ENCODE assay signal across 21 mouse cellular contexts in the genomic region with DNA sequence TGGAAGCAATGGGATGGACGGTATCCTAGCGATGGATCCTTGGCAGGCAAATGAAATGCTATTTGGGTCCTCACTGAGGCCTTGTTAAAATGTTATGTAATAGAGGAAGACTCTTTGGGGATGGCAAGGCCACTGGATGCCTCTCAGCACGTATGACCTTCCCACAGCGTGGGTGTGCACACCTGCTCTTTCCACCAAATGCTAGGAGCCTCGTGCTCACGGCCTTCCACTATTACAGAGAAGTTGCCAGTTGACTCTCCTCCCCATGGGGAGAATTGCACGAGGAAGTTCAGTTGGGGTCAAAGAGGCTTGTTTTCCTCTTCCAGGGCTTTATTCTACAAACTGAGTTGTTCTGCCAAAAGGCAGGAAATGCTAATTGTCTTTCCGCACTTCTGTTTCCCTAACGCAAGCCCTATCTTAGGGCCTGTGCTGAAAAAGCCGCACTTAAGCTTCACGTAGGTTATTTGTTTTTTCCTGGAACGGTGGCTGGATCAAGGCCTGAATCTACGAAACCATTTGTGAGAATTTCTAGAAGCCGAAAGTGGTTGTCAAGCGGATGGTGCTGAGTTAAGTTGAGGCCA. TPM values are rescaled to one million over a fixed set of nuclear protein-coding genes. Genes with fewer than 3 reads are reported as not detected.
A peak's percentile ranks its signal among the peaks of the same experiment; 100 is the strongest.
DNase-seq lines count a peak whose midpoint lies in the region; ATAC-seq and TF ChIP-seq lines count a peak whose summit lies in the region.
"Had no signal": no experiment of that assay in that cellular context is flagged by ENCODE, and none has a peak within 500 bp of the region (broad histone marks: within the 10 kb centered on the region; RNA-seq: fewer than 3 reads in every experiment).

No protein-coding gene starts in this region.

- H3K4me1 ChIP-seq in heart, embryonic 10.5 days: peaks cover 10% of the 10 kb centered on the region; the same call in 1 of the 2 replicates
- H3K4me1 ChIP-seq in liver, adult 2 months (ENCODE audit: control insufficient read depth, insufficient read depth, low read length): peaks cover 4% of the 10 kb centered on the region
- peaks cover 19% of the 10 kb centered on the region for H3K4me1 ChIP-seq in liver, embryonic 12.5 days
- H3K4me1 ChIP-seq: hindbrain, embryonic 13.5 days; limb, embryonic 13.5 days had no signal

- no peak overlapping the region for H3K9ac ChIP-seq in liver, adult 2 months (ENCODE audit: low read depth, low read length)
- no peak overlapping the region for H3K9ac ChIP-seq in liver, embryonic 12.5 days
- H3K9ac ChIP-seq: embryonic facial prominence, embryonic 12.5 days; forebrain, embryonic 13.5 days; hindbrain, embryonic 13.5 days; limb, embryonic 13.5 days; lung, embryonic 14.5 days; midbrain, embryonic 13.5 days; neural tube, embryonic 12.5 days had no signal

- DNase-seq in adrenal gland, adult 2 months: peak; percentile 8
- DNase-seq in adrenal gland, postnatal 4 days (ENCODE audit: low spot score in 2 of 2): no peak
- DNase-seq in heart, adult 9 months (ENCODE audit: low spot score in 2 of 2): peak; percentile 54 to 78
- DNase-seq in heart, embryonic 10.5 days (ENCODE audit: low spot score): no peak
- peak; percentile 44 for DNase-seq in liver, adult 2 months (ENCODE audit: extremely low read depth, low read depth, low spot score)
- DNase-seq in heart, postnatal 36 days: peak; percentile 22 to 34
- DNase-seq: adrenal gland, adult 8-10 months; cerebellum, postnatal 10 days; gastrocnemius, postnatal 14 days; lung, embryonic 14.5 days; right cerebral cortex, adult 18-20 months had no signal

- no peaks in the 10 kb centered on the region for H3K79me2 ChIP-seq in liver, adult 2 months (ENCODE audit: control insufficient read depth, insufficient read depth, low read length)

- no peak overlapping the region for H3K4me2 ChIP-seq in liver, embryonic 12.5 days
- H3K4me2 ChIP-seq: embryonic facial prominence, embryonic 12.5 days; forebrain, embryonic 13.5 days; hindbrain, embryonic 13.5 days; limb, embryonic 13.5 days; lung, embryonic 14.5 days; midbrain, embryonic 13.5 days; neural tube, embryonic 12.5 days had no signal

- H3K27me3 ChIP-seq in heart, embryonic 10.5 days (ENCODE audit: insufficient read depth, poor library complexity, severe bottlenecking): no peaks in the 10 kb centered on the region
- H3K27me3 ChIP-seq in liver, adult 2 months (ENCODE audit: control insufficient read depth, insufficient read depth, low read length): no peaks in the 10 kb centered on the region
- no peaks in the 10 kb centered on the region for H3K27me3 ChIP-seq in liver, embryonic 12.5 days (replicated peaks)
- H3K27me3 ChIP-seq: embryonic facial prominence, embryonic 12.5 days; forebrain, embryonic 13.5 days; hindbrain, embryonic 13.5 days; limb, embryonic 13.5 days; midbrain, embryonic 13.5 days; neural tube, embryonic 12.5 days had no signal

- no peaks in the 10 kb centered on the region for H3K9me3 ChIP-seq in heart, embryonic 10.5 days
- H3K9me3 ChIP-seq in liver, embryonic 12.5 days (replicated peaks): no peaks in the 10 kb centered on the region
- H3K9me3 ChIP-seq: embryonic facial prominence, embryonic 12.5 days; forebrain, embryonic 13.5 days; hindbrain, embryonic 13.5 days; limb, embryonic 13.5 days; midbrain, embryonic 13.5 days; neural tube, embryonic 12.5 days had no signal

- intact Hi-C loops in heart, postnatal 36 days (cut with DNase I): no loop called here

- no peak overlapping the region for H3K27ac ChIP-seq in heart, embryonic 10.5 days
- peak overlapping the region; percentile 40 for H3K27ac ChIP-seq in liver, adult 2 months (replicated peaks; ENCODE audit: insufficient read depth, low read depth, low read length)
- no peak overlapping the region for H3K27ac ChIP-seq in liver, embryonic 12.5 days
- H3K27ac ChIP-seq: embryonic facial prominence, embryonic 12.5 days; forebrain, embryonic 13.5 days; hindbrain, embryonic 13.5 days; limb, embryonic 13.5 days; midbrain, embryonic 13.5 days; neural tube, embryonic 12.5 days had no signal

- TF ChIP-seq CTCF in liver, adult 2 months (IDR thresholded peaks at IDR 0.05; ENCODE audit: low read depth, low read length): no peak

- no peak for ATAC-seq in liver, embryonic 12.5 days
- no peak for ATAC-seq in megakaryocyte, adult 5-6 weeks (ENCODE audit: poor library complexity, severe bottlenecking)
- ATAC-seq: inflammation-experienced regulatory T-cells, adult 6 months; midbrain, embryonic 13.5 days had no signal

- TF ChIP-seq POLR2A in liver, adult 2 months (IDR thresholded peaks at IDR 0.05; ENCODE audit: extremely low read depth, insufficient read depth, low read length): no peak

- no peak overlapping the region for H3K4me3 ChIP-seq in heart, embryonic 10.5 days
- no peak overlapping the region for H3K4me3 ChIP-seq in liver, adult 2 months (ENCODE audit: insufficient read depth, low read depth, low read length)
- H3K4me3 ChIP-seq in liver, embryonic 12.5 days: no peak overlapping the region
- H3K4me3 ChIP-seq: embryonic facial prominence, embryonic 12.5 days; erythroblast, embryonic 14.5 days; forebrain, embryonic 13.5 days; hindbrain, embryonic 13.5 days; limb, embryonic 13.5 days; midbrain, embryonic 13.5 days; neural tube, embryonic 12.5 days had no signal

- 67% methylated on average over 15 of the region's 15 CpGs for WGBS in heart, embryonic 10.5 days
- 72% methylated on average over 15 of the region's 15 CpGs for WGBS in liver, adult 2 months
- WGBS in liver, embryonic 12.5 days (ENCODE audit: insufficient replicate concordance): 63% methylated on average over 15 of the region's 15 CpGs

- H3K36me3 ChIP-seq in heart, embryonic 10.5 days: no peaks in the 10 kb centered on the region
- no peaks in the 10 kb centered on the region for H3K36me3 ChIP-seq in liver, adult 2 months (ENCODE audit: control insufficient read depth, insufficient read depth, low read length)
- H3K36me3 ChIP-seq in liver, embryonic 12.5 days: no peaks in the 10 kb centered on the region
- H3K36me3 ChIP-seq: embryonic facial prominence, embryonic 12.5 days; hindbrain, embryonic 13.5 days; limb, embryonic 13.5 days; midbrain, embryonic 13.5 days; neural tube, embryonic 12.5 days had no signal

RNA-seq across cellular contexts. Expression of a gene that starts 43.3 kb away (rescaled TPM):
- total RNA-seq in adrenal gland, adult 2 months (2021): 1 to 10 TPM in 1 of 2 experiments, under 1 TPM in 1; 0.84 to 3.2 TPM
- polyA plus RNA-seq in adrenal gland, adult 2 months (2012; rRNA removed): 0.16 and 0.21 TPM in 2 replicates
- 10 to 100 TPM; 12.3 to 20.5 TPM for total RNA-seq in adrenal gland, postnatal 4 days (2021)
- polyA plus RNA-seq in heart, embryonic 10.5 days (2016; fragmentation: Nextera tagmentation; extraction: Ambion mirVana): 8.0 and 8.8 TPM in 2 replicates
- total RNA-seq in liver, adult 2 months (2014; rRNA removed): 2.7 and 4.5 TPM in 2 replicates
- 0.80 and 1.0 TPM in 2 replicates for polyA plus RNA-seq in liver, adult 2 months (2012; rRNA removed)
- 4.8 and 5.3 TPM in 2 replicates for polyA plus RNA-seq in liver, embryonic 12.5 days (2016; fragmentation: Nextera tagmentation; extraction: Ambion mirVana)
- total RNA-seq in heart, postnatal 36 days (2021): 10 to 100 TPM; 12.9 to 13.1 TPM
- not detected in 2 replicates for total RNA-seq in megakaryocyte, adult 5-6 weeks (2015)
- not detected in 2 replicates for total RNA-seq in megakaryocyte, adult 5-6 weeks (2017)
- polyA plus RNA-seq: erythroblast, embryonic 14.5 days had no signal

Comparison
In these comparisons a context has a peak if more than half of its experiments do, and no peak if none do; other contexts are left out.
1. DNase-seq: peak in adrenal gland, adult 2 months (single experiment), heart, adult 9 months (2 of 2), liver, adult 2 months (single experiment) and heart, postnatal 36 days (2 of 2); none in adrenal gland, postnatal 4 days (0 of 2) and heart, embryonic 10.5 days (single experiment).